25 mouse cellular contexts compared by ENCODE assay signal in the genomic region with DNA sequence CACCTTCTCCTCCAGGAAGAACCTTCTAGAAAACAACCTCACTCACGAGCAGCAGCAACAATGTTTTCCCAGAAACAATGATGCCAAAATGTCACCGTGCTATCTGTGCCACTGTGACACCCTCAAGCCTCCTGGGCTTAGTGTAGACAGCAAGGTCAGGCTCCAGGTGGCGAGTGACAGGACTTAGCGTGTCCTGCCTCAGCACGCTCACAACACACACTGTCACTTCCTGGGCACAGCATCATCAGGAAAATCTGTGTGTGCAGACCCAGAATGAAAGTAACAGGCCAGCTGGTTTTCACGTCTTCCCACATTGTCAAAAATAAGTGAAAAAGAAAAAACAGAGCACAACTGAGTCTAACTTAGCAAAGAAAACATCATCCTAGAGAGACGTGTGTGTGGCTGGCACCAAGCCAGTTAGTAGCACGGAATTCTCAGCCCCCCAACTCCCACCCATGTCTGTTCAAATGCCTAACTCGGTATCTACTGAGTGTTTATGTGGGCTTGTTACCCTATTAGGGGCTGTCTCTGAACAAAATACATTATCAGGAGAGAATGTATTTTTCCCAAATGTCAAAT.
DNase-seq lines count a peak whose midpoint lies in the region; ATAC-seq and TF ChIP-seq lines count a peak whose summit lies in the region.
"Had no signal": no experiment of that assay in that cellular context is flagged by ENCODE, and none has a peak within 500 bp of the region (broad histone marks: within the 10 kb centered on the region; RNA-seq: fewer than 3 reads in every experiment).

No protein-coding gene starts in this region.

- H3K27me3 ChIP-seq in kidney, postnatal 0 days (ENCODE audit: insufficient read depth, low read length) = no peaks in the 10 kb centered on the region
- no peaks in the 10 kb centered on the region for H3K27me3 ChIP-seq in lung, embryonic 15.5 days
- H3K27me3 ChIP-seq: CH12.LX; embryonic facial prominence, embryonic 15.5 days; limb, embryonic 13.5 days; liver, embryonic 13.5 days; neural tube, embryonic 15.5 days; Patski had no signal

- DNase-seq in kidney, postnatal 0 days (ENCODE audit: low spot score) = peak; percentile 33
- DNase-seq in kidney, postnatal 14 days = no peak
- DNase-seq in lung, adult 18-20 months = no peak
- DNase-seq in brain, embryonic 18.5 days (ENCODE audit: low read depth, low spot score) = peak; percentile 20
- DNase-seq in lung, postnatal 14 days = peak; percentile 14
- no peak for DNase-seq in adrenal gland, postnatal 10 days
- DNase-seq in retina, postnatal 1 day = no peak
- DNase-seq: B cell, adult 2 months; cerebellum, adult 2 months; gastrocnemius, postnatal 10 days; heart, adult 11 months; kidney, adult 9 months; liver, embryonic 13.5 days; thymus, postnatal 14 days had no signal

- H3K36me3 ChIP-seq in kidney, postnatal 0 days (ENCODE audit: insufficient read depth, low read length) = no peaks in the 10 kb centered on the region
- H3K36me3 ChIP-seq in lung, embryonic 15.5 days = no peaks in the 10 kb centered on the region
- H3K36me3 ChIP-seq: embryonic facial prominence, embryonic 15.5 days; G1E; limb, embryonic 13.5 days; liver, embryonic 13.5 days; midbrain, embryonic 10.5 days; neural tube, embryonic 15.5 days had no signal

- 42% methylated on average over 9 of the region's 9 CpGs for WGBS in kidney, postnatal 0 days
- 31% methylated on average over 9 of the region's 9 CpGs for WGBS in lung, embryonic 15.5 days

- no peak for TF ChIP-seq CTCF in kidney, postnatal 0 days (IDR thresholded peaks at IDR 0.05; ENCODE audit: low read depth)

- no peak overlapping the region for H3K4me3 ChIP-seq in kidney, postnatal 0 days (replicated peaks; ENCODE audit: low read depth, low read length)
- H3K4me3 ChIP-seq in lung, embryonic 15.5 days = no peak overlapping the region
- H3K4me3 ChIP-seq: embryonic facial prominence, embryonic 15.5 days; limb, embryonic 13.5 days; liver, embryonic 13.5 days; midbrain, embryonic 10.5 days; neural tube, embryonic 15.5 days had no signal

- no peak overlapping the region for H3K27ac ChIP-seq in kidney, postnatal 0 days
- H3K27ac ChIP-seq in lung, embryonic 15.5 days = no peak overlapping the region
- H3K27ac ChIP-seq: embryonic facial prominence, embryonic 15.5 days; hindbrain, postnatal 0 days; limb, embryonic 13.5 days; liver, embryonic 13.5 days; midbrain, embryonic 10.5 days; neural tube, embryonic 15.5 days had no signal

- no peak for ATAC-seq in kidney, postnatal 0 days (replicated peaks; ENCODE audit: low FRiP score, low read depth)
- peak; percentile 70; the same call in 1 of the 2 replicates for ATAC-seq in lung, embryonic 15.5 days (ENCODE audit: borderline replicate concordance, extremely low read depth, low FRiP score, low TSS enrichment)
- ATAC-seq: hindbrain, postnatal 0 days; intestine, embryonic 16.5 days; Patski had no signal

- no peaks in the 10 kb centered on the region for H3K9me3 ChIP-seq in kidney, postnatal 0 days (replicated peaks; ENCODE audit: low read length)
- no peaks in the 10 kb centered on the region for H3K9me3 ChIP-seq in lung, embryonic 15.5 days
- H3K9me3 ChIP-seq: embryonic facial prominence, embryonic 15.5 days; G1E; limb, embryonic 13.5 days; liver, embryonic 13.5 days; midbrain, embryonic 10.5 days; neural tube, embryonic 15.5 days had no signal

- no peaks in the 10 kb centered on the region; the same call in 1 of the 2 replicates for H3K4me1 ChIP-seq in kidney, postnatal 0 days (replicated peaks; ENCODE audit: insufficient read depth, low read length)
- H3K4me1 ChIP-seq in lung, embryonic 15.5 days = peaks cover 9% of the 10 kb centered on the region; the same call in 1 of the 2 replicates
- H3K4me1 ChIP-seq: embryonic facial prominence, embryonic 15.5 days; liver, embryonic 13.5 days; midbrain, embryonic 10.5 days; neural tube, embryonic 15.5 days had no signal

- no peak overlapping the region for H3K9ac ChIP-seq in kidney, postnatal 0 days (ENCODE audit: low read depth, low read length)
- no peak overlapping the region for H3K9ac ChIP-seq in lung, embryonic 15.5 days
- H3K9ac ChIP-seq: embryonic facial prominence, embryonic 15.5 days; limb, embryonic 13.5 days; liver, embryonic 13.5 days; neural tube, embryonic 15.5 days had no signal

- no peak overlapping the region for H3K4me2 ChIP-seq in kidney, postnatal 0 days (ENCODE audit: low read length)
- no peak overlapping the region for H3K4me2 ChIP-seq in lung, embryonic 15.5 days
- H3K4me2 ChIP-seq: embryonic facial prominence, embryonic 15.5 days; heart, embryonic 11.5 days; limb, embryonic 13.5 days; liver, embryonic 13.5 days; neural tube, embryonic 15.5 days had no signal

Comparison
In these comparisons a context has a peak if more than half of its experiments do, and no peak if none do; other contexts are left out.
1. DNase-seq: peak in kidney, postnatal 0 days (single experiment), brain, embryonic 18.5 days (single experiment) and lung, postnatal 14 days (single experiment); none in kidney, postnatal 14 days (single experiment), lung, adult 18-20 months (0 of 2), adrenal gland, postnatal 10 days (single experiment) and retina, postnatal 1 day (single experiment).